Mouse (Mus musculus): ENCODE measurements around the gene Mymk. TPM values are rescaled to one million over a fixed set of nuclear protein-coding genes. Genes with fewer than 3 reads are reported as not detected.

The Mymk gene
- polyA plus RNA-seq, 1 experiment from 2014 or later: 0.22 TPM

GRCm38 (mm10) chr2:27026857-27027617 is 44.9 kb downstream of the Mymk start:
- Histone ChIP-seq H3K27me3 (ENCODE audit: control insufficient read depth, insufficient read depth, low read length) (peaks cover 11% of the 10 kb centered on the region), H3K9ac (ENCODE audit: low read length) (no peak overlapping the region), H3K27ac (replicated peaks in 1 of 2; ENCODE audit: control insufficient read depth in 1 of 2, insufficient read depth in 1 of 2, low read depth in 2 of 2, low read length in 2 of 2) (no peak overlapping the region), H3K4me1 (ENCODE audit: control insufficient read depth in 2 of 2, insufficient read depth in 2 of 2, low read length in 2 of 2) (peaks cover 3 to 4% of the 10 kb centered on the region in 2 experiments; a peak in 2 of 4 replicates), H3K4me2 (ENCODE audit: low read length) (no peak overlapping the region), H3K4me3 (ENCODE audit: control insufficient read depth in 1 of 2, insufficient read depth in 1 of 2, low read depth in 1 of 2, low read length in 2 of 2) (no peak overlapping the region), H3K36me3 (ENCODE audit: control insufficient read depth, insufficient read depth, low read length) (no peaks in the 10 kb centered on the region), H3K9me3 (ENCODE audit: control insufficient read depth, low read length) (no peaks in the 10 kb centered on the region)
- ATAC-seq (ENCODE audit: insufficient number of reproducible peaks, insufficient read depth, low FRiP score, low read depth): no peak
- 59% methylated on average over 10 of the region's 10 CpGs for WGBS

GRCm38 (mm10) chr2:27026332-27026731 is 45.6 kb downstream of the Mymk start:
- Histone ChIP-seq H3K4me2 (ENCODE audit: low read length) (no peak overlapping the region), H3K9ac (ENCODE audit: low read length) (no peak overlapping the region), H3K4me3 (ENCODE audit: control insufficient read depth in 1 of 2, insufficient read depth in 1 of 2, low read depth in 1 of 2, low read length in 2 of 2) (no peak overlapping the region), H3K27me3 (ENCODE audit: control insufficient read depth, insufficient read depth, low read length) (peaks cover 11% of the 10 kb centered on the region), H3K4me1 (ENCODE audit: control insufficient read depth in 2 of 2, insufficient read depth in 2 of 2, low read length in 2 of 2) (peaks cover 3 to 4% of the 10 kb centered on the region in 2 experiments; a peak in 2 of 4 replicates), H3K36me3 (ENCODE audit: control insufficient read depth, insufficient read depth, low read length) (no peaks in the 10 kb centered on the region), H3K9me3 (ENCODE audit: control insufficient read depth, low read length) (no peaks in the 10 kb centered on the region), H3K27ac (replicated peaks in 1 of 2; ENCODE audit: control insufficient read depth in 1 of 2, insufficient read depth in 1 of 2, low read depth in 2 of 2, low read length in 2 of 2) (no peak overlapping the region)
- ATAC-seq (ENCODE audit: insufficient number of reproducible peaks, insufficient read depth, low FRiP score, low read depth): no peak
- 85% methylated on average over 3 of the region's 3 CpGs for WGBS

DNA sequence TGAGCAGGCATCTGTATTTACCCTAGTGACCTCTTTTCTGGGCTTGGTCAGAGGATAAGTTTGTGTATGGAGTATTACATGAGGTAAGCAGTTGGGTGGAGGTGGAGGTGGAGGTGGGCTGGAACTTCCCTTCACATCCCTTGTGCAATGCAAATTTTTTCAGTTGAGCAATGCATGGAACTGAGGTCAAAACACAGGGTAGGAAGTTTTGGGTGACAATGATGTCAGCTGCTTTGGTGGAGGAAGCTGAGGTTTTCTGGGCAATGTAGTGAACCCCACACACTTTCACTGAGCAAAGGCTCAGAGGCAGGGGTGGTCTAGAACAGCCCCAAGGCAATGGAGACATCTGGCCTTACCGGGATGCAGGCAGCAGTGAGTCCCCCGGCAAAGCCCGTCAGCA is 46.4 kb downstream of the Mymk start:
- no peak overlapping the region for H3K9ac ChIP-seq (ENCODE audit: low read length)
- H3K27me3 ChIP-seq (ENCODE audit: control insufficient read depth, insufficient read depth, low read length): peaks cover 11% of the 10 kb centered on the region
- H3K27ac ChIP-seq (replicated peaks in 1 of 2; ENCODE audit: control insufficient read depth in 1 of 2, insufficient read depth in 1 of 2, low read depth in 2 of 2, low read length in 2 of 2): no peak overlapping the region
- H3K36me3 ChIP-seq (ENCODE audit: control insufficient read depth, insufficient read depth, low read length): no peaks in the 10 kb centered on the region
- no peak overlapping the region for H3K4me2 ChIP-seq (ENCODE audit: low read length)
- 64% methylated on average over 3 of the region's 3 CpGs for WGBS
- no peaks in the 10 kb centered on the region for H3K9me3 ChIP-seq (ENCODE audit: control insufficient read depth, low read length)
- peaks cover 3 to 4% of the 10 kb centered on the region in 2 experiments; a peak in 2 of 4 replicates for H3K4me1 ChIP-seq (ENCODE audit: control insufficient read depth in 2 of 2, insufficient read depth in 2 of 2, low read length in 2 of 2)
- ATAC-seq (ENCODE audit: insufficient number of reproducible peaks, insufficient read depth, low FRiP score, low read depth): no peak
- H3K4me3 ChIP-seq (ENCODE audit: control insufficient read depth in 1 of 2, insufficient read depth in 1 of 2, low read depth in 1 of 2, low read length in 2 of 2): no peak overlapping the region

DNA sequence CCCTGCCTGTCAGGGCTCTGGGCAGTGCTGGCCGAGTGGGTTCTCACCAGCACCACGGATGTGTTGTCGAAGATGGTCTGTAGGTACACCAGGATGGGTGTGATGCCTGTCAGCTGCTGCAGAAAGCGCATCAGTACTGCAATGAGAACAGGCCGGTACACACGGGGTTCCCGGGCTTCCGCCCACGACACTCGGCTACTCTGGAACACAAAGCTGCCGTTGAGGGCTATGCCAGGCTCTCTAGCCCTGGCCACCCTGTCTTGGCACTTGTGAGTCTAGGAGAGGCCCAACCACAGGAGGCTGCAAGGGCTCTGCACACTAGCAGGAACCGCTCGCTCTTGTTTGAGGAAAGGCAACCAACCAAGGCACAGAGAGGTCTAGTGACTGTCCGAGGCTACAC is 47.8 kb downstream of the Mymk start:
- no peak overlapping the region for H3K27ac ChIP-seq (replicated peaks in 1 of 2; ENCODE audit: control insufficient read depth in 1 of 2, insufficient read depth in 1 of 2, low read depth in 2 of 2, low read length in 2 of 2)
- no peak for ATAC-seq (ENCODE audit: insufficient number of reproducible peaks, insufficient read depth, low FRiP score, low read depth)
- H3K9ac ChIP-seq (ENCODE audit: low read length): no peak overlapping the region
- no peak overlapping the region for H3K4me3 ChIP-seq (ENCODE audit: control insufficient read depth in 1 of 2, insufficient read depth in 1 of 2, low read depth in 1 of 2, low read length in 2 of 2)
- no peak overlapping the region for H3K4me2 ChIP-seq (ENCODE audit: low read length)
- H3K9me3 ChIP-seq (ENCODE audit: control insufficient read depth, low read length): no peaks in the 10 kb centered on the region
- peaks cover 3 to 4% of the 10 kb centered on the region in 2 experiments; a peak in 2 of 4 replicates for H3K4me1 ChIP-seq (ENCODE audit: control insufficient read depth in 2 of 2, insufficient read depth in 2 of 2, low read length in 2 of 2)
- H3K36me3 ChIP-seq (ENCODE audit: control insufficient read depth, insufficient read depth, low read length): peaks cover 11% of the 10 kb centered on the region; the same call in 1 of the 2 replicates
- 74% methylated on average over 14 of the region's 14 CpGs for WGBS
- peaks cover 10% of the 10 kb centered on the region for H3K27me3 ChIP-seq (ENCODE audit: control insufficient read depth, insufficient read depth, low read length)

GRCm38 (mm10) chr2:27022612-27023011 is 49.4 kb downstream of the Mymk start:
- no peaks in the 10 kb centered on the region for H3K9me3 ChIP-seq (ENCODE audit: control insufficient read depth, low read length)
- no peak overlapping the region for H3K4me3 ChIP-seq (ENCODE audit: control insufficient read depth in 1 of 2, insufficient read depth in 1 of 2, low read depth in 1 of 2, low read length in 2 of 2)
- H3K27me3 ChIP-seq (ENCODE audit: control insufficient read depth, insufficient read depth, low read length): peaks cover 4% of the 10 kb centered on the region
- H3K9ac ChIP-seq (ENCODE audit: low read length): no peak overlapping the region
- no peak for ATAC-seq (ENCODE audit: insufficient number of reproducible peaks, insufficient read depth, low FRiP score, low read depth)
- peaks cover 26% of the 10 kb centered on the region for H3K36me3 ChIP-seq (ENCODE audit: control insufficient read depth, insufficient read depth, low read length)
- no peak overlapping the region for H3K27ac ChIP-seq (replicated peaks in 1 of 2; ENCODE audit: control insufficient read depth in 1 of 2, insufficient read depth in 1 of 2, low read depth in 2 of 2, low read length in 2 of 2)
- H3K4me1 ChIP-seq (ENCODE audit: control insufficient read depth in 2 of 2, insufficient read depth in 2 of 2, low read length in 2 of 2): 0 out of 4 replicates have a peak, but pooled peaks cover 0 to under 1% of the 10 kb centered on the region in 2 experiments
- no peak overlapping the region for H3K4me2 ChIP-seq (ENCODE audit: low read length)
- WGBS: 77% methylated on average over 6 of the region's 6 CpGs

- Histone ChIP-seq H3K36me3 (ENCODE audit: control insufficient read depth, insufficient read depth, low read length) (peaks cover 41% of the 10 kb centered on the region), H3K9ac (ENCODE audit: low read length) (no peak overlapping the region), H3K9me3 (ENCODE audit: control insufficient read depth, low read length) (no peaks in the 10 kb centered on the region), H3K4me3 (ENCODE audit: control insufficient read depth in 1 of 2, insufficient read depth in 1 of 2, low read depth in 1 of 2, low read length in 2 of 2) (no peak overlapping the region), H3K4me2 (ENCODE audit: low read length) (no peak overlapping the region), H3K27me3 (ENCODE audit: control insufficient read depth, insufficient read depth, low read length) (no peaks in the 10 kb centered on the region), H3K4me1 (ENCODE audit: control insufficient read depth in 2 of 2, insufficient read depth in 2 of 2, low read length in 2 of 2) (no peaks in the 10 kb centered on the region), H3K27ac (replicated peaks in 1 of 2; ENCODE audit: control insufficient read depth in 1 of 2, insufficient read depth in 1 of 2, low read depth in 2 of 2, low read length in 2 of 2) (no peak overlapping the region)
- no peak for ATAC-seq (ENCODE audit: insufficient number of reproducible peaks, insufficient read depth, low FRiP score, low read depth)
- 100% methylated on average over 1 of the region's 1 CpGs for WGBS
These were observed 50.9 kb downstream of the Mymk start for GRCm38 (mm10) chr2:27021103-27021502.

GRCm38 (mm10) chr2:27019530-27019929 is 52.4 kb downstream of the Mymk start:
- Histone ChIP-seq H3K4me1 (ENCODE audit: control insufficient read depth in 2 of 2, insufficient read depth in 2 of 2, low read length in 2 of 2) (no peaks in the 10 kb centered on the region), H3K4me3 (ENCODE audit: control insufficient read depth in 1 of 2, insufficient read depth in 1 of 2, low read depth in 1 of 2, low read length in 2 of 2) (no peak overlapping the region), H3K4me2 (ENCODE audit: low read length) (no peak overlapping the region), H3K9me3 (ENCODE audit: control insufficient read depth, low read length) (no peaks in the 10 kb centered on the region), H3K27ac (replicated peaks in 1 of 2; ENCODE audit: control insufficient read depth in 1 of 2, insufficient read depth in 1 of 2, low read depth in 2 of 2, low read length in 2 of 2) (no peak overlapping the region), H3K27me3 (ENCODE audit: control insufficient read depth, insufficient read depth, low read length) (no peaks in the 10 kb centered on the region), H3K9ac (ENCODE audit: low read length) (no peak overlapping the region), H3K36me3 (ENCODE audit: control insufficient read depth, insufficient read depth, low read length) (peaks cover 57% of the 10 kb centered on the region)
- ATAC-seq (ENCODE audit: insufficient number of reproducible peaks, insufficient read depth, low FRiP score, low read depth): no peak
- WGBS: 91% methylated on average over 2 of the region's 2 CpGs

All from heart, embryonic 14.5 days (tissue).